Mouse (Mus musculus) lung, embryonic 16.5 days (tissue): ENCODE measurements around the gene Fbxo27. TPM values are rescaled to one million over a fixed set of nuclear protein-coding genes. Genes with fewer than 3 reads are reported as not detected.

ENCODE experiments used
- ATAC-seq: fragments of 200-750 bp; cut with Nextera tagmentation; 2 replicates; pipeline ENCODE4 v1.8.0; 2017; ENCODE audit warnings: low read depth, mild to moderate bottlenecking, moderate library complexity
- H3K27ac ChIP-seq: fragments of 300-500 bp; sonication (generic); 2 replicates; pipeline ENCODE4 v1.5.1; 2014; ENCODE audit warnings: mild to moderate bottlenecking, control low read depth, low read length
- H3K27me3 ChIP-seq: fragments of 300-500 bp; sonication (generic); 2 replicates; pipeline ENCODE4 v1.6.1; 2014; ENCODE audit warnings: low read depth, low read length, mixed read lengths; ENCODE audit not compliant: control insufficient read depth, insufficient read depth
- H3K36me3 ChIP-seq: fragments of 300-500 bp; sonication (generic); 2 replicates; pipeline ENCODE4 v1.6.1; 2014; ENCODE audit warnings: low read length; ENCODE audit not compliant: control insufficient read depth, insufficient read depth
- H3K4me1 ChIP-seq: fragments of 300-500 bp; sonication (generic); replicated peaks from 2 replicates; pipeline ENCODE4 v1.6.1; 2014; ENCODE audit warnings: low read length, mixed read lengths; ENCODE audit not compliant: control insufficient read depth, insufficient read depth
- H3K4me2 ChIP-seq: fragments of 300-500 bp; sonication (generic); 2 replicates; pipeline ENCODE4 v1.6.1; 2014; ENCODE audit warnings: low read depth, low read length, control low read depth
- H3K4me3 ChIP-seq: fragments of 300-500 bp; sonication (generic); 2 replicates; pipeline ENCODE4 v1.5.1; 2014; ENCODE audit warnings: mild to moderate bottlenecking, low read length, control low read depth
- H3K9ac ChIP-seq: fragments of 300-500 bp; sonication (generic); 2 replicates; pipeline ENCODE4 v1.6.1; 2014; ENCODE audit warnings: low read length, control low read depth
- H3K9me3 ChIP-seq: fragments of 300-500 bp; sonication (generic); 2 replicates; pipeline ENCODE4 v1.6.1; 2016; ENCODE audit warnings: low read length; ENCODE audit not compliant: control insufficient read depth
- WGBS: fragments of 180-500 bp; shearing (Covaris S2); extraction: QIAGEN DNeasy Blood & Tissue Kit; methylation state at CpG from one replicate; pipeline ENCODE4 v1.1.7; 2014; 5-methylcytosine and 5-hydroxymethylcytosine counted together
- polyA plus RNA-seq: library from polyadenylated mRNA; unstranded; fragments of >200 nt; fragmentation: Nextera tagmentation; extraction: Ambion mirVana; gene quantifications from 2 replicates; pipeline ENCODE4 v1.2.1, GENCODE M21; 2015

Fbxo27 gene
- polyA plus RNA-seq, 1 experiment from 2014 or later: 6.9 TPM

- ATAC-seq: no peak
- Histone ChIP-seq H3K9ac (no peak overlapping the region), H3K4me2 (peak overlapping the region; percentile 65; the same call in 1 of the 2 replicates), H3K27me3 (no peaks in the 10 kb centered on the region), H3K9me3 (no peaks in the 10 kb centered on the region), H3K4me1 (peaks cover 5% of the 10 kb centered on the region; the same call in 1 of the 2 replicates), H3K4me3 (no peak overlapping the region), H3K36me3 (no peaks in the 10 kb centered on the region), H3K27ac (peak overlapping the region; percentile 64; the same call in 1 of the 2 replicates)
- WGBS: 64% methylated on average over 10 of the region's 10 CpGs
Observed at GRCm38 (mm10) chr7:28717726-28718125, 25.1 kb downstream of the Fbxo27 start.

GRCm38 (mm10) chr7:28719159-28719558, 26.5 kb downstream of the Fbxo27 start:
- H3K4me3 ChIP-seq: no peak overlapping the region
- H3K27ac ChIP-seq: no peak overlapping the region
- H3K4me1 ChIP-seq: peaks cover 5% of the 10 kb centered on the region; the same call in 1 of the 2 replicates
- no peaks in the 10 kb centered on the region for H3K9me3 ChIP-seq
- no peaks in the 10 kb centered on the region for H3K36me3 ChIP-seq
- H3K4me2 ChIP-seq: no peak overlapping the region
- H3K9ac ChIP-seq: 0 out of 2 replicates have a peak overlapping the region, but pooled peaks have one; percentile 14
- 43% methylated on average over 4 of the region's 4 CpGs for WGBS
- no peaks in the 10 kb centered on the region for H3K27me3 ChIP-seq
- ATAC-seq: no peak

GRCm38 (mm10) chr7:28719650-28720049, 27.0 kb downstream of the Fbxo27 start:
- H3K9ac ChIP-seq: no peak overlapping the region
- no peaks in the 10 kb centered on the region for H3K9me3 ChIP-seq
- ATAC-seq: no peak
- WGBS: 78% methylated on average over 2 of the region's 2 CpGs
- H3K36me3 ChIP-seq: peaks cover 3% of the 10 kb centered on the region
- H3K27ac ChIP-seq: no peak overlapping the region
- no peak overlapping the region for H3K4me2 ChIP-seq
- no peaks in the 10 kb centered on the region for H3K27me3 ChIP-seq
- no peak overlapping the region for H3K4me3 ChIP-seq
- peaks cover 5% of the 10 kb centered on the region; the same call in 1 of the 2 replicates for H3K4me1 ChIP-seq

DNA sequence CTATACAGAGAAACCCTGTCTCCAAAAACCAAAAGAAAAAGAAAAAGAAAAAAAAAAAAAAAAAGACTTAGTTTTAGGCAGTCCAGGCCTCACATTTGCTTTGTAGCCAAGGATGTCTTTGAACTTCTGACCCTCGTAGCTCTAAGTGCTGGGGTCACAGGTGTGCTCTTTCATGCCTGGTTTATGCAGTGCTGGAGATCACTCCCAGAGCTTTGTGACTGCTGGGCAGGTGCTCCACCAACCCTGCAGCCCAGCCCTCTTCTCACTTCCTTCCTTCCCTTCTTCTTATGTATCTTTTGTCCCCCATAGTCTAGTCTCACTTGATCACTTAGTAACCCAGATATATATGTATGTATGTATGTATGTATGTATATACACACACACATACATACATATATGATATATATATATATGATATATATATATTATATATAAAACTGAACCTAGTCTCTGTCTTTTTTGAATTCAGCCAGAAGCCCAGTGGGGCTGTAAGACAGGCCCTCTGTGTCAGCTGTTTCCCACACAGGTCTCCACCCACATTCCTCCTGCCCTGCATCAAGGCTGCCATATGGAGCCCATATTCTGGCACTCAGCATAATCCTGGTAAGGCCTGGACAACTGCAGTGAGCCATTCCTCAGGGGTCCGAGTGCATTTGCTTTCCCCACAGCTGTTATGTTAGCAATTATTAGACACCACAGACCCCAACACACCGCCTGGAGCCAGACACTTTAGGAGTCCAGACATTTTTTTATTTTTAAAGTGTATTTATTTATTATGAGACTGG, 28.3 kb downstream of the Fbxo27 start:
- no peak overlapping the region for H3K9ac ChIP-seq
- H3K4me2 ChIP-seq: no peak overlapping the region
- peaks cover 6% of the 10 kb centered on the region for H3K36me3 ChIP-seq
- H3K9me3 ChIP-seq: no peaks in the 10 kb centered on the region
- peak; percentile 80 for ATAC-seq
- H3K27ac ChIP-seq: peak overlapping the region; percentile 49; the same call in 1 of the 2 replicates
- no peak overlapping the region for H3K4me3 ChIP-seq
- peaks cover 5% of the 10 kb centered on the region; the same call in 1 of the 2 replicates for H3K4me1 ChIP-seq
- WGBS: 48% methylated on average over 3 of the region's 3 CpGs
- H3K27me3 ChIP-seq: no peaks in the 10 kb centered on the region

DNA sequence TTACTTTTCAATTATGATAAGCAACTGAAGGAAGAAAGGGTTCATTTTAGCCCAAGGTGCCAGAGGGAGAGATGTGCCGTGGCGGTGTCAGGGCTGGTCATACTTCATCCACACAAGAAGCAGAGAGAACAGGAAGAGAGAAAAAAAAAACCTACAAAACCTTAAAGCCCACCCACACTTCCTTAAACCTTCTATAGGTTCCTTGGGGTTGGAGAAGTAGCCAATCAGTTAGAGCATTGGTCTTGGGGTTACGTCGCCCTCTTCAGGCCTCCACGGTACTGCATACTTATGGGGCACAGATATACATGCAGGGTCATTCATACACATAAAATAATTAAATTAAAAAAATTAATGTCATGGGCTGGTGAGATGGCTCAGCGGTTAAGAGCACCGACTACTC, 29.4 kb downstream of the Fbxo27 start:
- ATAC-seq: no peak
- peaks cover 4% of the 10 kb centered on the region; the same call in 1 of the 2 replicates for H3K4me1 ChIP-seq
- H3K36me3 ChIP-seq: peaks cover 7% of the 10 kb centered on the region
- H3K27me3 ChIP-seq: no peaks in the 10 kb centered on the region
- no peak overlapping the region for H3K27ac ChIP-seq
- H3K4me2 ChIP-seq: no peak overlapping the region
- H3K9me3 ChIP-seq: no peaks in the 10 kb centered on the region
- no peak overlapping the region for H3K4me3 ChIP-seq
- 91% methylated on average over 7 of the region's 7 CpGs for WGBS
- H3K9ac ChIP-seq: no peak overlapping the region

GRCm38 (mm10) chr7:28724613-28725012, 32.0 kb downstream of the Fbxo27 start:
- H3K4me3 ChIP-seq: no peak overlapping the region
- no peaks in the 10 kb centered on the region for H3K9me3 ChIP-seq
- H3K4me2 ChIP-seq: no peak overlapping the region
- ATAC-seq: no peak
- peaks cover 7% of the 10 kb centered on the region for H3K36me3 ChIP-seq
- WGBS: 87% methylated on average over 2 of the region's 2 CpGs
- no peak overlapping the region for H3K27ac ChIP-seq
- no peaks in the 10 kb centered on the region for H3K4me1 ChIP-seq
- H3K9ac ChIP-seq: no peak overlapping the region
- H3K27me3 ChIP-seq: no peaks in the 10 kb centered on the region

DNA sequence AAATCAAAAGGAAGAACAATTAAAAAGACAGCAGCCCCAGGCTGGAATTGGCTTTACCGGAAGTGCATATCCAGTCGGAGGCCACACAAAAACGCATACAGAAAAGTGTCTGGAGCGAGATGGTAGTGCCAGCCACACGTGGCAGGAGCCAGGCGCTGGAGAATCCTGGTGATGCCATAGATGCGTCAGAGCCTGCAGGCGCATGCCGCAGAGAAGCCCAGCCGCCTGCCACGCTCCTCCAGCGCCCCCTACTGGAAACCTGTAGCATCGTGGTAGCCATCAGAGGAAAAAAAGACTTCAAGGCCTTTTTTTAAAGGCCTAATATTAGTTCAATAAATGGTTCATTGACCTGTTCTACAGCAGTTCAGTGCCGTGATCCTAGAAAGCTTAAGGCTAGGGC, 34.0 kb downstream of the Fbxo27 start:
- peaks cover 17% of the 10 kb centered on the region for H3K36me3 ChIP-seq
- H3K4me2 ChIP-seq: no peak overlapping the region
- peaks cover 8% of the 10 kb centered on the region for H3K9me3 ChIP-seq
- no peak overlapping the region for H3K4me3 ChIP-seq
- H3K27me3 ChIP-seq: no peaks in the 10 kb centered on the region
- peak; percentile 69; the same call in 1 of the 2 replicates for ATAC-seq
- no peak overlapping the region; the same call in 1 of the 2 replicates for H3K9ac ChIP-seq
- H3K27ac ChIP-seq: no peak overlapping the region
- no peaks in the 10 kb centered on the region for H3K4me1 ChIP-seq
- WGBS: 6% methylated on average over 14 of the region's 14 CpGs

- Histone ChIP-seq H3K4me3 (no peak overlapping the region), H3K9ac (no peak overlapping the region), H3K9me3 (peaks cover 8% of the 10 kb centered on the region), H3K27ac (no peak overlapping the region), H3K4me1 (peaks cover 5% of the 10 kb centered on the region), H3K27me3 (no peaks in the 10 kb centered on the region), H3K4me2 (no peak overlapping the region), H3K36me3 (peaks cover 17% of the 10 kb centered on the region)
- ATAC-seq: no peak
- 61% methylated on average over 10 of the region's 10 CpGs for WGBS
Observed at GRCm38 (mm10) chr7:28727649-28728340, 35.1 kb downstream of the Fbxo27 start.
